Mouse (Mus musculus) skeletal muscle tissue, postnatal 0 days (tissue): ENCODE results near the gene Fam19a3. TPM values are rescaled to one million over a fixed set of nuclear protein-coding genes. Genes with fewer than 3 reads are reported as not detected.

ENCODE experiments used
- polyA plus RNA-seq: library from polyadenylated mRNA; unstranded; fragments of >200 nt; fragmentation: Nextera tagmentation; extraction: Ambion mirVana; gene quantifications from 2 replicates; pipeline ENCODE4 v1.2.1, GENCODE M21; 2015

The Fam19a3 gene
- polyA plus RNA-seq = 0.37 and 0.64 TPM in 2 replicates

GRCm38 (mm10) chr3:104781471-104781903 lies at the start of gene Fam19a3:
TSS of gene Fam19a3 (minus strand) at chr3:104781840.

GRCm38 (mm10) chr3:104817991-104818748 lies 36.5 kb upstream of the Fam19a3 start, which contains the start of gene Mov10:
TSS of gene Mov10 (minus strand) at chr3:104818563.

GRCm38 (mm10) chr3:104788075-104788474 lies 6.4 kb upstream of the Fam19a3 start, which contains the start of gene Rhoc:
TSS of gene Rhoc (plus strand) at chr3:104788375.

GRCm38 (mm10) chr3:104780561-104781420 lies 849 bp downstream of the Fam19a3 start, which contains the start of gene Ppm1j:
TSS of gene Ppm1j (plus strand) at chr3:104781056.

Other genes starting within 250 kb of the Fam19a3 start
- 19.4 and 19.6 TPM in 2 replicates for gene Slc16a1, start 143.2 kb downstream of the Fam19a3 start, polyA plus RNA-seq
- 15.8 and 17.7 TPM in 2 replicates for gene Ppm1j, start 784 bp downstream of the Fam19a3 start, polyA plus RNA-seq
- gene Rhoc, start 6.5 kb upstream of the Fam19a3 start, polyA plus RNA-seq = 95.0 and 126 TPM in 2 replicates
- 13.4 and 14.5 TPM in 2 replicates for gene Mov10, start 36.7 kb upstream of the Fam19a3 start, polyA plus RNA-seq
- gene St7l, start 82.2 kb upstream of the Fam19a3 start, polyA plus RNA-seq = 22.9 and 24.4 TPM in 2 replicates
- gene Capza1, start 82.7 kb upstream of the Fam19a3 start, polyA plus RNA-seq = 63.0 and 68.2 TPM in 2 replicates
- 0.49 and 0.55 TPM in 2 replicates for gene Wnt2b, start 180.1 kb upstream of the Fam19a3 start, polyA plus RNA-seq